In the genomic region with DNA sequence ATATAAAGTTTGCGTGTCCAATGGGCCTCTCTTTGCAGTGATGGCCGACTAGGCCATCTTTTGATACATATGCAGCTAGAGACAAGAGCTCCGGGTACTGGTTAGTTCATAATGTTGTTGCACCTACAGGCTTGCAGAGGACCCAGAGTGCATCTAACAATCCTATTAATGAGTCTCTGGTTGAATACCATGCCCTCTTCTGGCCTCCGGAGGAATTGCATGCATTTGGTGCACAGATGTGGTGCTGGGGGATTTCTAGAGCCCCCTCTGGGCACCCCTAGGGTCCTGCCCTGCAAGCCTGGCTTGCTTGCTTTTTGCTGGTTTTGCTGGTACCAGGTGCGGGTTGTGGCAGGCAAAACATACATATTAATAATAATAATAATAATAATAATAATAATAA, we compare ENCODE assay signal across 16 mouse cellular contexts. TPM values are rescaled to one million over a fixed set of nuclear protein-coding genes. Genes with fewer than 3 reads are reported as not detected.
"Had no signal": no experiment of that assay in that cellular context is flagged by ENCODE, and none has a peak within 500 bp of the region (broad histone marks: within the 10 kb centered on the region; RNA-seq: fewer than 3 reads in every experiment).

No protein-coding gene starts in this region.

RNA-seq across cellular contexts. Expression of a gene that starts 31.4 kb away (rescaled TPM):
- total RNA-seq: gastrocnemius, adult 18-20 months; gastrocnemius, adult 8-10 months; gastrocnemius, postnatal 25 days; gastrocnemius, postnatal 4 days; granulocyte monocyte progenitor cell, adult 5-6 weeks; heart, adult 2 months; heart, postnatal 14 days; heart, postnatal 36 days; hematopoietic stem cell, adult 5-6 weeks; hindbrain, postnatal 0 days; layer of hippocampus, adult 18-20 months; layer of hippocampus, postnatal 10 days; left cerebral cortex, adult 2 months; left cerebral cortex, postnatal 36 days had no signal

RNA-seq across cellular contexts. Expression of a gene that starts 34.7 kb away (rescaled TPM):
- total RNA-seq: gastrocnemius, adult 18-20 months; gastrocnemius, adult 8-10 months; gastrocnemius, postnatal 25 days; gastrocnemius, postnatal 4 days; granulocyte monocyte progenitor cell, adult 5-6 weeks; heart, adult 2 months; heart, postnatal 14 days; heart, postnatal 36 days; hematopoietic stem cell, adult 5-6 weeks; hindbrain, postnatal 0 days; layer of hippocampus, adult 18-20 months; layer of hippocampus, postnatal 10 days; layer of hippocampus, postnatal 25 days; left cerebral cortex, adult 2 months; left cerebral cortex, postnatal 14 days; left cerebral cortex, postnatal 36 days had no signal

RNA-seq across cellular contexts. Expression of a gene that starts 52.3 kb away (rescaled TPM):
- total RNA-seq: gastrocnemius, adult 18-20 months; gastrocnemius, adult 8-10 months; gastrocnemius, postnatal 25 days; gastrocnemius, postnatal 4 days; granulocyte monocyte progenitor cell, adult 5-6 weeks; heart, adult 2 months; heart, postnatal 14 days; heart, postnatal 36 days; hematopoietic stem cell, adult 5-6 weeks; hindbrain, postnatal 0 days; left cerebral cortex, postnatal 36 days had no signal
